Mouse (Mus musculus) layer of hippocampus, postnatal 10 days (tissue): ENCODE results near the gene Cacna2d1. TPM values are rescaled to one million over a fixed set of nuclear protein-coding genes. Genes with fewer than 3 reads are reported as not detected.

Experiments
- DNase-seq, 2 experiments: peaks; one replicate each; pipeline ENCODE4 v3.0.0; 2021; ENCODE audit warnings: low spot score in 2 of 2
- total RNA-seq, 2 experiments: library from RNA; stranded (reverse); gene quantifications; 2 replicates each; pipeline ENCODE4 v1.2.3; 2021

The Cacna2d1 gene
- total RNA-seq, 2 experiments from 2014 or later, result 123 to 131 TPM

DNA sequence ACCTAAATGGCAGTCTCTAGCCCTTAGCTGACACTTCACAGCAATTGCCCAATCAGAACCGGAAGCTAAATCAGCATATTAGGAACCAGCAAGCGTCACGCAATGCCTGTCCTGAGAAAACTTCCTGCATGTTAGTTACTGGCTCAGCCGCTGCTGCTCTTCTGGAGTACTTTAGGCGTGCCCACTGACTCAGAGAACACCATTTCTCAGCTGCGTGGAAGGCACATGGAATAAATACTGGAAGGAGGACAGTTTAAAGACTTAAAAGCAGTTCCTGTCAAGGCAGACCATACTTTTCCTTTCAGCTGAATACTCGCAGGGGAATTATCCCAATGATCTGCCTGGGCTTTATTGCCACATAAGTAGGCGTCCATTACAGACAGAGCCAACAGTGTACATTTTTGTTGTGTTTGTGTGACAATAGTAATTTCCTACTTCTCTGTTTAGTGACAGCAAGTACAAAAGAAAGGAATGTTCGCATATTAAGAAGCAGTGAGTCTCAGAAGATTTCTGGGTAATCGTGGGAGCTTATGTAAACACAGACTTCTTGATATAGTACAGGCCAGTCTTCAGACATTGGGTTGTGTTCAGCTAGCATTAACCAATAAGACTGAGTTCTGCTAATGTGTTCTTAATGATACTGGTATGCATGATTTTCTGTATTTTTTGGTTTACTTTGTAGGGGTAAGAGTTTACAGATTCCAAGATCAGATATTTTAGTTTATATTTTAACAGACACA, 113.1 kb downstream of the Cacna2d1 start:
- DNase-seq, result no peak

GRCm38 (mm10) chr5:16056795-16057194, 122.3 kb downstream of the Cacna2d1 start:
- no peak for DNase-seq

DNA sequence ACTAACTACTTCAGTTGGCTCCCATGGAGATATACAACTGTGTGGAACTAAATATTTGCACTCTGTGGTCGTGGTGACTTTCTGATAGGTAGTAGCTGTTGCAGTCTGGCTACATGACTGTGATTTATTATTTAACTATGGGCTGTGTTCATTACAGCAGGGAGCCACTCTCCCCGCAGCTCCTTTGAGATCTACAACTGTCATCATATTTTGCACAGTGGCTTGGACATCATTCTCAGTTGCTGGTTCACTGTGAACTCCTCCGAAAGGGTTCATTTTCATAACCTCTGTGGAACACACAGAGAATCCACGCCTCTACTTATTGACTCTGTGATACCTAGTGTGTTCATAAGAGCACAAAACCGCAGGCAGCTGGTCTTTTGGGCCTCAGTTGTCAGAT, 128.3 kb downstream of the Cacna2d1 start:
- no peak for DNase-seq

DNA sequence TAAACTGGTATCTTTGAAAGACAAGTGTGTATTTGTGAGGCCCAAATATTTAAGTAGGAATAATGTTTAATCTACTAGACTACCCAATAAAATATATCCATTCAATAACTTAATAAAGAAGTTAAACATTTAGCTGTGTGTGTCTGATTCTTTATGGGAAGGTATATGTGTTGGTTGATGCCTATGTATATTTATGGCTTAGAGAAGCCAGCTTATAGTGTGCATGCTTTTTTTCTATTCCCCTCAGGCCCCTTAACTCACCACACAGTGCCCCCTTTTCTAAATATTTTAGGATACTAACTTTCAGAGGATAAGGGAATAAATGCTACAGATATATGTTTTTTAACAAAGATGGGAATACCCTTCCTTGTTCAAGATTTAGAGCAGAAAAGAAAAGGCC, 128.8 kb downstream of the Cacna2d1 start:
- no peak for DNase-seq

GRCm38 (mm10) chr5:16063949-16064348, 129.5 kb downstream of the Cacna2d1 start:
- no peak for DNase-seq

GRCm38 (mm10) chr5:16065816-16066215, 131.3 kb downstream of the Cacna2d1 start:
- DNase-seq, result no peak

DNA sequence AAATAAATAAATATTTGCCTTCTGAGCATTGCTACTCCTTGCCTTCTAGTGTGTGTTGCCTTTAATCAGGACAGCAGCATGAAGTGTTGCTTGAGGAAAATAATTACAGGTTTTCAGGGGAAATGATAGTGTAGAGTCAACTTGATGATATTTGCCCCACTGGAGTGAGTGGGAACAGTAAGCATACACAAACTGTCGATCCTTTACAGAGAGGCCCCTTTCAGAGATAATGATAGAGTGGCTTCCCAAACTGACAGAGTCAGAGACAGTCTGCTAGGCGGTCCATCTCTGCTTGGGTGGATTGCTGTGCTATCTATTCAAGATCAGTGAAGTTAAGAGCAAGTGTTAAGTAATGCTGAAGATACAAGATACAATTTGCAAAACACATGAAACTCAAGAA, 147.8 kb downstream of the Cacna2d1 start:
- no peak for DNase-seq

DNA sequence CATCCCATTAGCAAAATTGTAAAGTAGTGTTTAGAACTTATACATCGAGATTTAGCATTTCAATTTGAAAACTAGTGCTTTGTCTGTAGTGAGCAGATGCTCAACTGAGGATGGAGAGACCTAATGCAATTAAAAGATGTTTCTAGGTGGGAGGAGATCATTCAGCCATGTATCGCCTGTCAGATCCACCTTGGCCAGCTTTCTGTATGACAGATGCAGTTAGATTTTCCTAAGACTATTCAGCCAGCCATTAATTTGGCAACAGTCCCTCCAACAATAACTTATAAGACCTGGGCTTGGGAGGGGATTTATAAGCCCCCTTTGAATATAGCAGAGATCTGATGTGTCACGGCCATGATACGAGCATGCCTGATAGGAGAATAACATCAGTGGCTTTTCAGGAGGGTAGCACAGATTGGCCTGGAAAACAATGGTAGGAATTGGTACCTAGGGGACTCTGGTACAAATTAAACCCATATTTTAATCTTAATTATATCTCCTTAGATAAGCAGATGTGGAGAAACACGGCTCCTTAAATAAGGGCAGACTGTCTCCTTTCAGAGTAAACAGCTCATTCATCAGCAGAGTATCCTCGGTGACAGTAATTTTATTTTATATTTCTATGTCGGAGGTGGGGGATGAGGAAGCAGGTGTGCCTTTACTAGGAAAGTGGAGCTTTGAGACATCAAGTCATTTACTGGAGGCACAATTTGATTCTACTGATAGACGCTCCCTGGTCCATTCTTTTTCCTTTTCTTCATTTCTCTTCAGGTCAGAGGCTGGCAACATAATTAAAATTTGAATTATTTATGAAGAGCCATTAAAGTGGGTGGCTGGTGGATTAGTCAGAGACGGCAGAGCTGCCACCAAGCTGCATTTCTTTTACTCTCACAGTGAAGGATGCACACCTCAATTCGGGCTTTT, 152.8 kb downstream of the Cacna2d1 start:
- no peak for DNase-seq

DNA sequence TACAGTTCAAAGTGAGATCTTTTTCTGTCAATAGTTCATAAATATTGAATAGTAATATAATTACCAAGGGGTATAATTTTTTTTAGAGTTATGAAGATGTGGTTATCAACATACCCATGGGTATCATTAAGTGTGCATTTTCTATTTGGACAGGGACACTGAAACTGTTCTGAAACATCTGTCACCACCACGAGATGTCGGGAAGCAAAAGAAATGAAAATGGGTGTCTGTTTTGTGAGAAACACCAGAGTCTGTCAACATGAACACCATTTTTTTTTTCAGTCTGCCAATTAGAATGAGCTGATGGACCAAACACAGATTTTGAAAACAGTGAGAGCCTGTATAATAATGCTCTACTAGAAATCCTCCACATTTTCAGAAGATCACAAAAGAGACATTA, 153.5 kb downstream of the Cacna2d1 start:
- no peak for DNase-seq

DNA sequence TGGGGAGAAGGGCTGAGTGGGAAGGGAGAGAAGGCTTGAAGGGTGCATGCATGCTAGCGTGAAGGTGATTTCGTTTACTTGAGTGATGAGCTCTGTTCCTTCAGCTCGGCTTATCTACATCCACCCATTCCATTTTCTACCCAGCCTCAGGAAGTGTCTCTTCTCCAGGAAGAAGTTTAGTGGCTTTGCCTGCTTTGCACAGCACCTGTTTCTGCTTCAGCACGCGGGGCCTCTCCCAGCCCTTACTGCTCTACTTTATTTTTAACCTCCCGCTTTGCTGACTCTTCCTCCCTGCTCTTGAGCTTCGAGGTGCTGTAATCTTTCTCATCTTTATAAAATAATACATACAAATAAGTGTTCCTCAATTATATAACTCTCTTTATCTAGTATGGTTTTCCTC, 158.0 kb downstream of the Cacna2d1 start:
- no peak for DNase-seq

- DNase-seq, result no peak
These were observed 158.7 kb downstream of the Cacna2d1 start for GRCm38 (mm10) chr5:16093071-16093693.

GRCm38 (mm10) chr5:16095345-16095744, 160.9 kb downstream of the Cacna2d1 start:
- no peak for DNase-seq

GRCm38 (mm10) chr5:16098766-16099165, 164.3 kb downstream of the Cacna2d1 start:
- no peak for DNase-seq

GRCm38 (mm10) chr5:16101820-16102219, 167.3 kb downstream of the Cacna2d1 start:
- DNase-seq, result no peak

DNA sequence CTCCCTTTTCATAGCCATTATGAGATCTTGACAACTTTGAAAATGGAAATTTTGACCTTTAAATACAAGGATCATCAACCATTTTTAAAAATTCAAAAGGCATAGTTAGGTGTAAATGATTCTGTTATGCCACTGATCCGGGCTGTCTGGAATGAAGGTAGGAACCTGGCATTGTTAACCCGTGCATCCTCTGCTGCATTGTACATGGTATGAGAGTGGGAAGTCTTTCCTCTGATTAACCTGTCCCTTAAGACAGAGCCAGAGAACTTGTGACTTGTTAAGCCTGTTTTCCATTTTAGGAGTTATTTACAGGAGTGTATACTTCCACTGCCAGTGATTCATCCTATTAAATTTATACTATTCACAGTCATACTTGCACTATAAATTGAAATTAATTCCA, 171.2 kb downstream of the Cacna2d1 start:
- no peak for DNase-seq

DNA sequence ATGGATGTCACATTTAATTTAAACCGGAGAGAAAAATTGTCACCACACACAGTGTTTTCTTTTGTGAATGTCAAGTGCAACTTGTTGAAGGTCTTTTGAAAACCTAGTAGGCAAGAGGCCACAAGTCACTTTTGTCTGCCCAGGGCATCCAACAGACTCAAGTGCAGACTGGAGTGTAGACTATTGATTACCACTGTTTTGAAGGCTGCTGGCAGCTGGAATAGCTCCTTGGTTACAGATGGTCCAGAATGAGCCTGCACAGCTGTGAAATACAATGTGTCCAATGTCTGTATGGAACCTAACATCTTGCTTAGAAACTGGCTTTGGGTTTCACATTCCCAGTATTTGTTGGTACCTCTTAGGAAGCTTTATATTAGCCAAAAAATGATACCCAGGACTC, 176.2 kb downstream of the Cacna2d1 start:
- no peak for DNase-seq

- no peak for DNase-seq
These were observed 179.4 kb downstream of the Cacna2d1 start for GRCm38 (mm10) chr5:16113879-16114278.

- DNase-seq, result no peak
These were observed 186.8 kb downstream of the Cacna2d1 start for GRCm38 (mm10) chr5:16121334-16121733.

DNA sequence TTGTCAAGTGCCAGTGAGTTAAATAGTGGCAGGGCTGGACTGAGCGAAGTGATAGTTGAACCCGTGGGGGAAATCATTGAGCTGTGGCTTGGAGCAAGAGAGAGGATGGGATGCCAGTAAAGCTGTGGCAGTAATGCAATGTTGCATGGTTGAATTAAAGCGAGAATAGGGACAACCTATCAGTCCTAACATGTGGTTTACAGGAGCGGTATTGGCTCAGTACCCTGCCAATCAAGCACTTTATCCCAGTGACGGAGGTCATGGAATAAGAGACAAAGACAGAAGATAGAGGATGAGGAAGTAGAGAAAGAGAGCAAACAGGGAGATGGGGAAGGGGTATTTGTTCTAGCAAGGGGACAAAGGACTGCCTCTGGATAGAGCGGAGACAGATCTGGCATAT, 187.6 kb downstream of the Cacna2d1 start:
- DNase-seq, result no peak

GRCm38 (mm10) chr5:16134286-16135094, 200.0 kb downstream of the Cacna2d1 start:
- DNase-seq, result no peak

DNA sequence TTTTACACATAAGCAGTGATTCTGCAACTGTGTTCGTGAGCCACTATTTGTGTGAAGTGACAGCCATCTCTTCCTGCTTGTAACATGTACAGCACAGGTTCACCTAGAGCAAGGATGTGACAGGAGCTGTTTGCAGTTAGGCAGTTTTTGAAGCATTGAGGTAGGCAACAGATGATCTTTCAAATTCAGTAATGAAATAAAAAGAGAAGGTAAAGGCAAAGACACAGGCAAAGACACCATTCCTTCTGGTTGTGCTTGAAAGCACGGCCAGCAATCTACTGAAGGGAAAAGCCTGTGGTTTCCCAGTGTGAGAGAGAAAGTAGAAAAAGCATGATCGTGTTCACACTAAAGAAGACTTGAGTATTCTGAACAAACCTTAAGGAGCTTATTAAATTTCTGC, 201.5 kb downstream of the Cacna2d1 start:
- no peak for DNase-seq
